Mouse (Mus musculus): ENCODE results near the gene Gja5.

DNA sequence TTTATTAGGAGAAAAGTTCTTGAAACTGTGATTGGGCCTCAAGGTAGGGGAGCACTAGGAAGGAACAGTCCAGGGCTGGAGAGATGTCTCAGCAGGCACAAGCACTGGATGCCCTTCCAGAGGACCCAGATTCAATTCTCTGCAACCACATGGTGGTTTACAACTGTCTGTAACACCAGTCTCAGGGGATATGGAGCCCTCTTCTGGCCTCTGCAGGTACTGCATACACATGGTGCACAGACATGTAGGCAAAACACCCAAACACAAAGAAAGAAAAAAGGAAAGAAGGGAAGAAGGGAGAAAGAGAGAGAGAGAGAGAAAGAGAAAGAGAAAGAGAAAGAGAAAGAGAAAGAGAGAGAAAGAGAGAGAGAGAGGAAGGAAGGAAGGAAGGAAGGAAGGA is 143.9 kb downstream of the Gja5 start:
- TF ChIP-seq CTCF (IDR thresholded peaks at IDR 0.05), result peak; percentile 57
- no peak for TF ChIP-seq EP300 (IDR thresholded peaks at IDR 0.05)
